Comparison of ENCODE assay signal across 22 mouse cellular contexts in the genomic region with DNA sequence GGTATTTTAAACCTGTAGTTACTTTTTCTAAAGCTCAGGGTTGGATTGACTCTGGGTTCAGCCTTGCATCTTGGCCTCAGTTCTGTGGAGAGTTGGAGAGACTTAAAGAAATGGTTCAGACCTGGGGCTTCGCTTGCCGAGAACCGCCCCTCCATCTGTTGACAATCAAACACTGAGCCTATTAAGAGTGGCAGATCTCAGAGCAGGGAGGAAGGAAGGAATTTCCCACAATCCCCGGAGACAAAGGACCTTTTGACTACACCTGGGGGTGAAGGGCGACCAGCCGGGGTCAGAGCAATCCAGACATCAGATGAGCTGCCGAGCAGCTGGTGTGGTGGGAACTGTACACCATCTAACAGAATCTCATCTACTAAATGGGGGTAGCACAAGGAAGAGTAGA.
DNase-seq lines count a peak whose midpoint lies in the region; ATAC-seq and TF ChIP-seq lines count a peak whose summit lies in the region.
"Had no signal": no experiment of that assay in that cellular context is flagged by ENCODE, and none has a peak within 500 bp of the region (broad histone marks: within the 10 kb centered on the region; RNA-seq: fewer than 3 reads in every experiment).

No protein-coding gene starts in this region.

- no peak overlapping the region for H3K27ac ChIP-seq in lung, embryonic 14.5 days (ENCODE audit: low read depth)
- peak overlapping the region; percentile 83 for H3K27ac ChIP-seq in limb, embryonic 10.5 days
- no peak overlapping the region for H3K27ac ChIP-seq in liver, embryonic 11.5 days (ENCODE audit: low read depth, low read length)
- H3K27ac ChIP-seq: gastrocnemius, adult 2 months; kidney, embryonic 15.5 days; liver, embryonic 13.5 days; lung, embryonic 15.5 days; macrophage; midbrain, embryonic 12.5 days had no signal

- WGBS in lung, embryonic 14.5 days: 48% methylated on average over 7 of the region's 7 CpGs
- WGBS in limb, embryonic 10.5 days: 47% methylated on average over 7 of the region's 7 CpGs
- 75% methylated on average over 7 of the region's 7 CpGs for WGBS in liver, embryonic 11.5 days

- no peak overlapping the region for H3K4me2 ChIP-seq in lung, embryonic 14.5 days
- no peak overlapping the region for H3K4me2 ChIP-seq in liver, embryonic 11.5 days
- H3K4me2 ChIP-seq: heart, embryonic 12.5 days; kidney, embryonic 15.5 days; liver, embryonic 13.5 days; lung, embryonic 15.5 days; midbrain, embryonic 12.5 days had no signal

- H3K9ac ChIP-seq in lung, embryonic 14.5 days: no peak overlapping the region
- no peak overlapping the region for H3K9ac ChIP-seq in liver, embryonic 11.5 days (ENCODE audit: low read depth, low read length)
- H3K9ac ChIP-seq: heart, embryonic 12.5 days; kidney, embryonic 15.5 days; liver, embryonic 13.5 days; lung, embryonic 15.5 days; midbrain, embryonic 12.5 days had no signal

- H3K9me3 ChIP-seq in lung, embryonic 14.5 days (ENCODE audit: low read depth, low read length): no peaks in the 10 kb centered on the region
- no peaks in the 10 kb centered on the region for H3K9me3 ChIP-seq in limb, embryonic 10.5 days (replicated peaks)
- H3K9me3 ChIP-seq in liver, embryonic 11.5 days (ENCODE audit: control insufficient read depth, low read length): no peaks in the 10 kb centered on the region
- H3K9me3 ChIP-seq: heart, embryonic 12.5 days; kidney, embryonic 15.5 days; liver, embryonic 13.5 days; lung, embryonic 15.5 days; midbrain, embryonic 12.5 days had no signal

- H3K4me1 ChIP-seq in lung, embryonic 14.5 days (ENCODE audit: insufficient read depth): no peaks in the 10 kb centered on the region
- peaks cover 71% of the 10 kb centered on the region for H3K4me1 ChIP-seq in limb, embryonic 10.5 days
- no peaks in the 10 kb centered on the region for H3K4me1 ChIP-seq in liver, embryonic 11.5 days (replicated peaks; ENCODE audit: control insufficient read depth, insufficient read depth, low read length)
- H3K4me1 ChIP-seq: heart, embryonic 12.5 days; liver, embryonic 13.5 days; lung, embryonic 15.5 days had no signal

- no peaks in the 10 kb centered on the region for H3K27me3 ChIP-seq in lung, embryonic 14.5 days (ENCODE audit: insufficient read depth, low read length)
- H3K27me3 ChIP-seq in limb, embryonic 10.5 days (ENCODE audit: low read depth, poor library complexity, severe bottlenecking): 0 out of 2 replicates have a peak, but pooled peaks cover 4% of the 10 kb centered on the region
- no peaks in the 10 kb centered on the region for H3K27me3 ChIP-seq in liver, embryonic 11.5 days (replicated peaks; ENCODE audit: control insufficient read depth, insufficient read depth, low read length)
- H3K27me3 ChIP-seq: kidney, embryonic 15.5 days; lung, embryonic 15.5 days had no signal

- H3K4me3 ChIP-seq in lung, embryonic 14.5 days (ENCODE audit: low read depth, low read length): no peak overlapping the region
- no peak overlapping the region for H3K4me3 ChIP-seq in limb, embryonic 10.5 days
- H3K4me3 ChIP-seq in liver, embryonic 11.5 days (ENCODE audit: low read depth, low read length): no peak overlapping the region
- H3K4me3 ChIP-seq: gastrocnemius, adult 2 months; heart, embryonic 12.5 days; kidney, embryonic 15.5 days; liver, embryonic 13.5 days; lung, embryonic 15.5 days; midbrain, embryonic 12.5 days had no signal

- no peak for TF ChIP-seq CTCF in lung, embryonic 14.5 days (IDR thresholded peaks at IDR 0.05; ENCODE audit: low read depth)

- H3K36me3 ChIP-seq in lung, embryonic 14.5 days (ENCODE audit: insufficient read depth): no peaks in the 10 kb centered on the region
- H3K36me3 ChIP-seq in limb, embryonic 10.5 days: no peaks in the 10 kb centered on the region
- H3K36me3 ChIP-seq in liver, embryonic 11.5 days (ENCODE audit: control insufficient read depth, insufficient read depth, low read length): no peaks in the 10 kb centered on the region
- H3K36me3 ChIP-seq: heart, embryonic 12.5 days; kidney, embryonic 15.5 days; liver, embryonic 13.5 days; lung, embryonic 15.5 days; midbrain, embryonic 12.5 days had no signal

- no peak for ATAC-seq in lung, embryonic 14.5 days (ENCODE audit: insufficient read depth)
- ATAC-seq in liver, embryonic 11.5 days (replicated peaks; ENCODE audit: low FRiP score): no peak
- ATAC-seq: hindbrain, embryonic 16.5 days; intestine, postnatal 0 days had no signal

- DNase-seq in lung, embryonic 14.5 days: peak; percentile 19
- DNase-seq in lung, postnatal 10 days: no peak
- peak; percentile 34 for DNase-seq in embryo, embryonic 9.5 days (ENCODE audit: extremely low spot score)
- peak; percentile 65 for DNase-seq in limb, embryonic 10.5 days (ENCODE audit: low spot score)
- DNase-seq in liver, embryonic 11.5 days (ENCODE audit: low spot score): no peak
- no peak for DNase-seq in natural killer cell, adult 2 months (ENCODE audit: low spot score in 2 of 2)
- no peak for DNase-seq in layer of hippocampus, postnatal 25 days (ENCODE audit: extremely low spot score in 1 of 2, low spot score in 1 of 2)
- DNase-seq: adrenal gland, postnatal 36 days; cerebellum, adult 18-20 months; cerebellum, postnatal 36 days; gastrocnemius, adult 2 months; heart, postnatal 14 days; kidney, postnatal 4 days; liver, embryonic 13.5 days; thymus, adult 2 months had no signal

Comparison
In these comparisons a context has a peak if more than half of its experiments do, and no peak if none do; other contexts are left out.
1. DNase-seq: peak in lung, embryonic 14.5 days (single experiment), embryo, embryonic 9.5 days (single experiment) and limb, embryonic 10.5 days (single experiment); none in lung, postnatal 10 days (single experiment), liver, embryonic 11.5 days (single experiment), natural killer cell, adult 2 months (0 of 2) and layer of hippocampus, postnatal 25 days (0 of 2).